Mouse (Mus musculus) layer of hippocampus, adult 2 months (tissue): ENCODE measurements at regions not wholly inside any gene's neighbourhood (a gene's known extent, or its start where the extent isn't known, plus 50 kb on each side); places are given as distances from the start of the nearest gene placed in this dataset.

Experiments
- DNase-seq, 2 experiments: peaks; one replicate each; pipeline ENCODE4 v3.0.0; 2022; ENCODE audit warnings: low spot score in 2 of 2
- H3K27ac ChIP-seq: fragments of 200-600 bp; 2 replicates; pipeline ENCODE4 v1.8.1; 2022
- H3K4me3 ChIP-seq: fragments of 200-600 bp; 2 replicates; pipeline ENCODE4 v1.8.1; 2022; ENCODE audit warnings: mild to moderate bottlenecking
- CTCF ChIP-seq: fragments of 200-600 bp; conservative IDR thresholded peaks from 2 replicates; pipeline ENCODE4 v1.8.1; 2022; ENCODE audit warnings: antibody characterized with exemption, mild to moderate bottlenecking, moderate library complexity

DNA sequence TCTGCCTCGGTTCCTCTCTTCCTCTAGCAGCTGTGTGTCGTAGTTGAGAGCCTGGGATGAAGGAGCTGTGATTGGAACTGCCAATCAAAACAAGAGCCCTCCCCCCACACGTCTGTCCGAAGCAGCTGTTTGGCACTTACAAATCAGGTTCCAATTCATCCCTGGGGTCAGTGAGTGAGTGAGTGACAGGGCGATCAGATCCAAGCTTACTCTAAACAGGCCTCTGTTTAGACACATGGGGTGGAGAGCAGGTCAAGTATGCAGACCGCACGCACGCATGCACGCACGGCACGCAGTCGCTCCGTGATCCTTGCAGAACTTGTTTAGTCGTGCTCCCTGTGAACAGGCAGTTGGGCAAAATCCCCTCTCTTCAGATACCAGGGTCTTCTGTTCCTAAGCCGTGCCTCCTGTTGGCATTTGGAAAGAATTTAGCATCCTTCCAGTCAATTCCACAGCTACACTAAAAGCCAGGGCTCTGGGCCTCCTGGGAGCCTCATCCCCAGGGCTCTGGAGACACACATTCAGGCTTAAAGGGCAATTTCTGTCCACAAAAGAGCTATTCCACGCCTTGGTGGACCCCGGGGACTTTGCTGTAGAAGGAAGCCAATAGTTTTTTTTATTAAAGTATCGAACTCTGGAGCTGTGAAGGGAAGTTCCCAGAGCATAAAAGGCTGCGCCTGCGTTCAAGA lies 52.2 kb upstream of the Kcng1 start:
- no peak for DNase-seq
- H3K4me3 ChIP-seq: no peak overlapping the region
- H3K27ac ChIP-seq: no peak overlapping the region
- TF ChIP-seq CTCF: no peak

DNA sequence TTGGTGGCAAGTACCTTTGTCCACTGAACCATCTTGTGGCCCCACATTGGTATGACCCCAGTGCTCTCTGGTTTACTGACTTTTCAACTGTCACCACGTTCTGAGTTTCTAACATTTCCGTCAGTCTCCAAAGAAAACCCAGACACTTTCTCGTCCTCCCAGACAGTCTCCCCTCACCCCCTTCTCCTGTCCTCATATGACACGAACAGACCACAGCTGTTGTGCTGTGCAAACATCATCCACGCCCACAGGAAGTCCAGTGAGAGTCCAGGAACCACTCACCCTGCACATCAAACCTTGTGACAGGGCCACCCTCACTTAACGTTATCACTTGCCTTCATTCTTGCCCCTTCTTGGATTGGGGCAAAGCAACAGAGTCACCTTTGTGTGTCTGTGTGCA lies 51.4 kb upstream of the Kcng1 start:
- no peak for TF ChIP-seq CTCF
- Histone ChIP-seq H3K27ac (no peak overlapping the region), H3K4me3 (no peak overlapping the region)
- DNase-seq: no peak
